Mouse (Mus musculus) limb, embryonic 14.5 days (tissue): ENCODE results near the gene Adora2a. TPM values are rescaled to one million over a fixed set of nuclear protein-coding genes. Genes with fewer than 3 reads are reported as not detected.
A peak's percentile ranks its signal among the peaks of the same experiment; 100 is the strongest.
"Not testable (repeated sequence)": the region's sequence is repeated elsewhere in the genome, so short reads cannot be mapped to it uniquely, and the experiment has no call there.

Experiments
- ATAC-seq: fragments of 200-750 bp; cut with Nextera tagmentation; 2 replicates; pipeline ENCODE4 v1.8.0; 2017; ENCODE audit warnings: low read depth, moderate number of reproducible peaks, moderate TSS enrichment; ENCODE audit not compliant: low FRiP score
- DNase-seq: peaks from one replicate; pipeline ENCODE4 v3.0.0-alpha.2; 2015; ENCODE audit warnings: low spot score
- H3K27ac ChIP-seq: fragments of 300-500 bp; sonication (generic); replicated peaks from 2 replicates; pipeline ENCODE4 v1.5.1; 2014; ENCODE audit warnings: low read depth, mild to moderate bottlenecking, low read length, moderate library complexity, mixed read lengths
- H3K27me3 ChIP-seq: fragments of 300-500 bp; sonication (generic); 2 replicates; pipeline ENCODE4 v1.6.1; 2014; ENCODE audit warnings: low read length, mixed read lengths; ENCODE audit not compliant: control insufficient read depth, insufficient read depth
- H3K36me3 ChIP-seq: fragments of 300-500 bp; sonication (generic); 2 replicates; pipeline ENCODE4 v1.6.1; 2014; ENCODE audit warnings: mild to moderate bottlenecking, low read length, moderate library complexity, mixed read lengths; ENCODE audit not compliant: control insufficient read depth, insufficient read depth
- H3K4me1 ChIP-seq: fragments of 300-500 bp; sonication (generic); 2 replicates; pipeline ENCODE4 v1.6.1; 2014; ENCODE audit warnings: antibody characterized with exemption, low read length, mixed read lengths; ENCODE audit not compliant: control insufficient read depth, insufficient read depth
- H3K4me2 ChIP-seq: fragments of 300-500 bp; sonication (generic); replicated peaks from 2 replicates; pipeline ENCODE4 v1.6.1; 2014; ENCODE audit warnings: low read depth, mild to moderate bottlenecking, low read length, moderate library complexity; ENCODE audit not compliant: severe bottlenecking
- H3K4me3 ChIP-seq: fragments of 300-500 bp; sonication (generic); replicated peaks from 2 replicates; pipeline ENCODE4 v1.5.1; 2014; ENCODE audit warnings: low read length
- H3K9ac ChIP-seq: fragments of 300-500 bp; sonication (generic); 2 replicates; pipeline ENCODE4 v1.6.1; 2014; ENCODE audit warnings: mild to moderate bottlenecking, low read depth, low read length, moderate library complexity; ENCODE audit not compliant: severe bottlenecking
- H3K9me3 ChIP-seq: fragments of 300-500 bp; sonication (generic); 2 replicates; pipeline ENCODE4 v1.6.1; 2016; ENCODE audit warnings: low read length; ENCODE audit not compliant: control insufficient read depth
- POLR2A ChIP-seq: fragments of 200-500 bp; IDR thresholded peaks from 2 replicates; pipeline ENCODE4 v1.8.0; 2012; ENCODE audit warnings: inconsistent platforms, mild to moderate bottlenecking, moderate library complexity, borderline replicate concordance; ENCODE audit not compliant: insufficient read depth, insufficient read length; ENCODE audit errors: extremely low read depth
- WGBS: fragments of 180-500 bp; shearing (Covaris S2); extraction: QIAGEN DNeasy Blood & Tissue Kit; methylation state at CpG from one replicate; pipeline ENCODE4 v1.1.7; 2014; 5-methylcytosine and 5-hydroxymethylcytosine counted together
- polyA plus RNA-seq, 2 experiments: library from polyadenylated mRNA; depleted of rRNA in 1 of 2; stranded (reverse) in 1 of 2; unstranded in 1 of 2; fragments of >200 nt; fragmentation: Nextera tagmentation in 1 of 2; extraction: Ambion mirVana in 1 of 2; gene quantifications; 2 replicates each; pipeline versions ENCODE4 v1.2.1 to v1.2.3; 2012 to 2014

Adora2a gene
- polyA plus RNA-seq, 2 experiments = 4.2 to 4.7 TPM

- DNase-seq (no peak), ATAC-seq (no peak)
- Histone ChIP-seq H3K36me3 (no peaks in the 10 kb centered on the region), H3K9me3 (no peaks in the 10 kb centered on the region), H3K4me1 (no peaks in the 10 kb centered on the region), H3K4me2 (no peak overlapping the region), H3K9ac (no peak overlapping the region), H3K27me3 (no peaks in the 10 kb centered on the region), H3K4me3 (no peak overlapping the region), H3K27ac (no peak overlapping the region)
- no peak for TF ChIP-seq POLR2A
- WGBS = 52% methylated on average over 4 of the region's 4 CpGs
These were observed 38.7 kb downstream of the Adora2a start for GRCm38 (mm10) chr10:75355341-75355740.

GRCm38 (mm10) chr10:75364214-75364690, 47.6 kb downstream of the Adora2a start:
- H3K36me3 ChIP-seq, H3K9ac ChIP-seq, H3K4me3 ChIP-seq, H3K9me3 ChIP-seq, H3K27me3 ChIP-seq, H3K27ac ChIP-seq, H3K4me1 ChIP-seq, H3K4me2 ChIP-seq: not testable (repeated sequence)
- 9% methylated on average over 1 of the region's 1 CpGs for WGBS
- ATAC-seq = peak; percentile 37; the same call in 1 of the 2 replicates
- peak; percentile 47 for DNase-seq

- H3K36me3 ChIP-seq = no peaks in the 10 kb centered on the region
- no peak overlapping the region for H3K9ac ChIP-seq
- H3K27me3 ChIP-seq = no peaks in the 10 kb centered on the region
- no peak overlapping the region for H3K4me2 ChIP-seq
- H3K4me1 ChIP-seq = 0 out of 2 replicates have a peak, but pooled peaks cover 2% of the 10 kb centered on the region
- WGBS = 74% methylated on average over 9 of the region's 9 CpGs
- H3K9me3 ChIP-seq = no peaks in the 10 kb centered on the region
- ATAC-seq = no peak
- no peak for DNase-seq
- TF ChIP-seq POLR2A = no peak
- H3K4me3 ChIP-seq = no peak overlapping the region
- H3K27ac ChIP-seq = no peak overlapping the region
These were observed 48.1 kb downstream of the Adora2a start for GRCm38 (mm10) chr10:75364796-75365195.

GRCm38 (mm10) chr10:75365231-75365633, 48.6 kb downstream of the Adora2a start:
- no peak for TF ChIP-seq POLR2A
- ATAC-seq = no peak
- WGBS = 39% methylated on average over 6 of the region's 6 CpGs

GRCm38 (mm10) chr10:75373655-75374351, 57.1 kb downstream of the Adora2a start:
- H3K27me3 ChIP-seq, H3K4me3 ChIP-seq, H3K9ac ChIP-seq, H3K4me2 ChIP-seq, DNase-seq, H3K4me1 ChIP-seq, H3K36me3 ChIP-seq, H3K9me3 ChIP-seq, ATAC-seq, H3K27ac ChIP-seq: not testable (repeated sequence)
- 81% methylated on average over 13 of the region's 19 CpGs for WGBS

More at GRCm38 (mm10) chr10:75365231-75365633, 48.6 kb downstream of the Adora2a start:
- 0 out of 2 replicates have a peak, but pooled peaks cover 2% of the 10 kb centered on the region for H3K4me1 ChIP-seq
- no peak overlapping the region for H3K27ac ChIP-seq
- peak overlapping the region; percentile 7; the same call in 1 of the 2 replicates for H3K4me2 ChIP-seq
- no peaks in the 10 kb centered on the region for H3K9me3 ChIP-seq
- no peaks in the 10 kb centered on the region for H3K36me3 ChIP-seq
- no peaks in the 10 kb centered on the region for H3K27me3 ChIP-seq
- H3K9ac ChIP-seq = no peak overlapping the region
- 0 out of 2 replicates have a peak overlapping the region, but pooled peaks have one; percentile 2 for H3K4me3 ChIP-seq
- DNase-seq = no peak

GRCm38 (mm10) chr10:75378688-75379087, 62.0 kb downstream of the Adora2a start:
- no peaks in the 10 kb centered on the region for H3K36me3 ChIP-seq
- DNase-seq = no peak
- no peak for TF ChIP-seq POLR2A
- ATAC-seq = no peak
- no peaks in the 10 kb centered on the region for H3K27me3 ChIP-seq
- H3K9me3 ChIP-seq = no peaks in the 10 kb centered on the region
- WGBS = 61% methylated on average over 10 of the region's 10 CpGs
- no peak overlapping the region for H3K4me3 ChIP-seq
- H3K4me1 ChIP-seq = no peaks in the 10 kb centered on the region
- no peak overlapping the region for H3K9ac ChIP-seq
- H3K27ac ChIP-seq = no peak overlapping the region
- H3K4me2 ChIP-seq = no peak overlapping the region

Other genes starting within 250 kb of the Adora2a start
- gene Specc1l, start 104.8 kb upstream of the Adora2a start, polyA plus RNA-seq (2012; rRNA removed) = 27.7 and 29.1 TPM in 2 replicates
- 21.4 and 27.2 TPM in 2 replicates for gene Specc1l, start 104.8 kb upstream of the Adora2a start, polyA plus RNA-seq (2014; fragmentation: Nextera tagmentation; extraction: Ambion mirVana)
- gene Upb1, start 84.2 kb downstream of the Adora2a start, polyA plus RNA-seq (2012; rRNA removed) = 0.38 and 0.55 TPM in 2 replicates
- 0.84 and 1.4 TPM in 2 replicates for gene Upb1, start 84.2 kb downstream of the Adora2a start, polyA plus RNA-seq (2014; fragmentation: Nextera tagmentation; extraction: Ambion mirVana)
- 49.3 and 121 TPM in 2 replicates for gene Snrpd3, start 200.7 kb downstream of the Adora2a start, polyA plus RNA-seq (2012; rRNA removed)
- gene Snrpd3, start 200.7 kb downstream of the Adora2a start, polyA plus RNA-seq (2014; fragmentation: Nextera tagmentation; extraction: Ambion mirVana) = 171 and 173 TPM in 2 replicates
- 34.0 and 37.5 TPM in 2 replicates for gene Gucd1, start 201.1 kb downstream of the Adora2a start, polyA plus RNA-seq (2012; rRNA removed)
- 35.1 and 39.2 TPM in 2 replicates for gene Gucd1, start 201.1 kb downstream of the Adora2a start, polyA plus RNA-seq (2014; fragmentation: Nextera tagmentation; extraction: Ambion mirVana)
- 3.2 and 3.3 TPM in 2 replicates for gene Lrrc75b, start 243.5 kb downstream of the Adora2a start, polyA plus RNA-seq (2012; rRNA removed)
- gene Lrrc75b, start 243.5 kb downstream of the Adora2a start, polyA plus RNA-seq (2014; fragmentation: Nextera tagmentation; extraction: Ambion mirVana) = 2.5 and 3.2 TPM in 2 replicates
- gene Ggt1, start 244.7 kb downstream of the Adora2a start, polyA plus RNA-seq (2012; rRNA removed) = 1.3 TPM in 2 replicates
- 0.34 and 1.1 TPM in 2 replicates for gene Ggt1, start 244.7 kb downstream of the Adora2a start, polyA plus RNA-seq (2014; fragmentation: Nextera tagmentation; extraction: Ambion mirVana)